Mouse (Mus musculus): Measurements from ENCODE around the gene Tenm4.

DNA sequence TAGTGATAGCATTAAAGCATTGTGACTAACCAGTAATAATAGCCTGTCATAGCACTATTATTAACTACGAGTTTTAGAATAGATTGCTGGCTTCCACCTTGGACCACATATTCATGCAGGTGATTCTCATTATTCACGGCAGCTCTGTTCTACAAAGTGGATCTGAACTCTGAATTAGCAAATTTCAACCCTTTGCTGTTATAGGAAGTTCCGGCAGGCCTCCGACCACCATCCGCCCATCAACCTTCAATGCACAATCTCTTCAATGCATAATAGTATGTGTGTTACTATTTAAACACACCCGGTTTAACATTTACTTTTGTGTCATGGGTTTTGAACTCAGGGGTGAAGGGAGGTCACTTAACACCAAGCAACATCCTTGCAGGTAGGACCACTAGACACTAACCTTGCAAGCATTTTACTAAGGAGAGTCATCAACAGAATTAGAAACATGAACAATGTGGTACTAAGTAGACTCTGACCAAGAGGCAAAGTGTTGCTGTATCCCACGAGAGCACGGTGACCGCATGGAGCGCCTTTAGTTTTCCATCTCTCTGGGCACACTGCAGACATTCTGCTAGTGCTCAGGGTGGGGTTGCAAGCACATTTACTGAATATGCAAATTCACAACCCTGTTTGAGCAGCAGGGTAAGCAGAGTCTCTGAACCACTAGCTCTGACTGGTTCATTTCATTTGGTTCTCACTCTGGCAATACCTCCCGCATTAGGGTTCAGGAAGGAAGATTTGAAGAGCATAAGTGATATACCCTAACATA is 213.9 kb downstream of the Tenm4 start:
- TF ChIP-seq CTCF (IDR thresholded peaks at IDR 0.05; ENCODE audit: low read depth, low read length): no peak
- no peak for TF ChIP-seq POLR2A (IDR thresholded peaks at IDR 0.05; ENCODE audit: extremely low read depth, insufficient read depth, low read length)

All from liver, adult 2 months (tissue).